Mouse (Mus musculus) neural tube, embryonic 14.5 days (tissue): ENCODE measurements around the gene Lctl. TPM values are rescaled to one million over a fixed set of nuclear protein-coding genes. Genes with fewer than 3 reads are reported as not detected.
"Not testable (repeated sequence)": the region's sequence is repeated elsewhere in the genome, so short reads cannot be mapped to it uniquely, and the experiment has no call there.

Experiments
- ATAC-seq: fragments of 200-750 bp; cut with Nextera tagmentation; 2 replicates; pipeline ENCODE4 v1.8.0; 2017; ENCODE audit warnings: low read depth, mild to moderate bottlenecking, moderate TSS enrichment, moderate library complexity
- H3K27ac ChIP-seq: fragments of 300-500 bp; sonication (generic); 2 replicates; pipeline ENCODE4 v1.5.1; 2014; ENCODE audit warnings: low read depth, mild to moderate bottlenecking, control low read depth, low read length, moderate library complexity, mixed read lengths
- H3K27me3 ChIP-seq: fragments of 300-500 bp; sonication (generic); 2 replicates; pipeline ENCODE4 v1.6.1; 2014; ENCODE audit warnings: low read length; ENCODE audit not compliant: control insufficient read depth, insufficient read depth
- H3K36me3 ChIP-seq: fragments of 300-500 bp; sonication (generic); 2 replicates; pipeline ENCODE4 v1.6.1; 2014; ENCODE audit warnings: low read length, mixed read lengths; ENCODE audit not compliant: control insufficient read depth, insufficient read depth
- H3K4me1 ChIP-seq: fragments of 300-500 bp; sonication (generic); 2 replicates; pipeline ENCODE4 v1.6.1; 2014; ENCODE audit warnings: low read length; ENCODE audit not compliant: control insufficient read depth, insufficient read depth
- H3K4me2 ChIP-seq: fragments of 300-500 bp; sonication (generic); 2 replicates; pipeline ENCODE4 v1.6.1; 2014; ENCODE audit warnings: mild to moderate bottlenecking, low read depth, low read length, control low read depth
- H3K4me3 ChIP-seq: fragments of 300-500 bp; sonication (generic); 2 replicates; pipeline ENCODE4 v1.5.1; 2014; ENCODE audit warnings: low read depth, low read length, control low read depth, mixed read lengths
- H3K9ac ChIP-seq: fragments of 300-500 bp; sonication (generic); replicated peaks from 2 replicates; pipeline ENCODE4 v1.6.1; 2014; ENCODE audit warnings: low read depth, mild to moderate bottlenecking, control low read depth, low read length, mixed read lengths
- H3K9me3 ChIP-seq: fragments of 300-500 bp; sonication (generic); 2 replicates; pipeline ENCODE4 v1.6.1; 2016; ENCODE audit warnings: low read length; ENCODE audit not compliant: control insufficient read depth
- WGBS: fragments of 180-500 bp; shearing (Covaris S2); extraction: QIAGEN DNeasy Blood & Tissue Kit; methylation state at CpG from one replicate; pipeline ENCODE4 v1.1.7; 2014; 5-methylcytosine and 5-hydroxymethylcytosine counted together
- polyA plus RNA-seq: library from polyadenylated mRNA; unstranded; fragments of >200 nt; fragmentation: Nextera tagmentation; extraction: Ambion mirVana; gene quantifications from 2 replicates; pipeline ENCODE4 v1.2.1, GENCODE M21; 2014

Gene Lctl
- polyA plus RNA-seq, 1 experiment from 2014 or later, result not detected

GRCm38 (mm10) chr9:64125307-64125706 lies 8.4 kb downstream of the Lctl start:
- H3K36me3 ChIP-seq, result no peaks in the 10 kb centered on the region
- no peaks in the 10 kb centered on the region for H3K4me1 ChIP-seq
- H3K4me3 ChIP-seq, result no peak overlapping the region
- no peak overlapping the region for H3K27ac ChIP-seq
- no peaks in the 10 kb centered on the region for H3K9me3 ChIP-seq
- WGBS, result 71% methylated on average over 3 of the region's 3 CpGs
- no peak overlapping the region for H3K4me2 ChIP-seq
- no peak overlapping the region for H3K9ac ChIP-seq
- no peaks in the 10 kb centered on the region for H3K27me3 ChIP-seq
- ATAC-seq, result no peak

DNA sequence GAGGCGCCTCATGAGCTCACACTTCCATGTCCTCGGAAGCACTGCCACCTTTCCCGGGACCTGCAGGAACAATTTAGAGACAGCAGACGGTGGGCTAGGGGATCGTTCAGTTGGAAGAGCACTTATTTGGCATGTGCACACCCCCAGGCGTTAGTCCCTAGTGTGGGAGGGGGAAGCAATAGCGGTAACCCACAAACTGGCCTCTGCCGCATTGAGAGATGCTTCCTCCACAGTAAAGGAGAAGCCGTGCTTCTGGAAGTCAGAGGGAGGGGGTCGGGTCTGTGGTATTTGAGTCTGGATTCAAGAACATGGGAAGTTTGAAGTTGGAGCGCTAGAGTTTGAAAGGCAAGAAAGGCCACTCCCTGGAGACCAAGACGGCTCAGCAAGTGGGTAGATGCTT lies 9.2 kb downstream of the Lctl start:
- no peak for ATAC-seq
- no peaks in the 10 kb centered on the region for H3K9me3 ChIP-seq
- no peaks in the 10 kb centered on the region for H3K4me1 ChIP-seq
- no peaks in the 10 kb centered on the region for H3K36me3 ChIP-seq
- no peak overlapping the region for H3K9ac ChIP-seq
- no peak overlapping the region for H3K4me2 ChIP-seq
- 68% methylated on average over 12 of the region's 12 CpGs for WGBS
- H3K27me3 ChIP-seq, result no peaks in the 10 kb centered on the region
- H3K27ac ChIP-seq, result no peak overlapping the region
- no peak overlapping the region for H3K4me3 ChIP-seq

- no peak for ATAC-seq
- no peaks in the 10 kb centered on the region for H3K4me1 ChIP-seq
- H3K4me2 ChIP-seq, result no peak overlapping the region
- H3K27ac ChIP-seq, result no peak overlapping the region
- no peak overlapping the region for H3K9ac ChIP-seq
- no peaks in the 10 kb centered on the region for H3K9me3 ChIP-seq
- H3K36me3 ChIP-seq, result no peaks in the 10 kb centered on the region
- H3K4me3 ChIP-seq, result no peak overlapping the region
- no peaks in the 10 kb centered on the region for H3K27me3 ChIP-seq
- WGBS, result 87% methylated on average over 6 of the region's 6 CpGs
These were observed 14.7 kb downstream of the Lctl start for GRCm38 (mm10) chr9:64131623-64132022.

DNA sequence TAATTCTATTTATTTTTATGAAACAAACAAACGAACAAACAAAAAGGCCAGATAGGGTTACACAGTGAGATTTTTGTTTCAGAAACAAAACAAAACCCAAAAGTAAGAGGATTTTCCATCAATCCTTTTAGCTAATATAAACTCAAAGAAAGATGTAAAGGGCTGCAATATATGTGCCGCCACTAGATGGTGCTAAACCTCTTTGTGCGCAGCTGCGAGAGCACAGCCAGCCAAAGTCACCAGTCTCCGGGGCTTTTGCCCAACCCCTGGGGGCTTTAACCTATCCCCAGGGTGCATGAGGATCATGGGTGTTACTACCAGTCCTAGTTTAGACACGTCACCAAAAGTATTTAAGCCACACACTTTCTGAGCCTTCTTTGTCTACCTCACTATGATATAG lies 21.9 kb downstream of the Lctl start:
- not testable (repeated sequence) for ATAC-seq, H3K27ac ChIP-seq, H3K27me3 ChIP-seq, H3K4me1 ChIP-seq, H3K9ac ChIP-seq, H3K36me3 ChIP-seq, H3K4me2 ChIP-seq, H3K9me3 ChIP-seq, H3K4me3 ChIP-seq
- 7% methylated on average over 6 of the region's 6 CpGs for WGBS

DNA sequence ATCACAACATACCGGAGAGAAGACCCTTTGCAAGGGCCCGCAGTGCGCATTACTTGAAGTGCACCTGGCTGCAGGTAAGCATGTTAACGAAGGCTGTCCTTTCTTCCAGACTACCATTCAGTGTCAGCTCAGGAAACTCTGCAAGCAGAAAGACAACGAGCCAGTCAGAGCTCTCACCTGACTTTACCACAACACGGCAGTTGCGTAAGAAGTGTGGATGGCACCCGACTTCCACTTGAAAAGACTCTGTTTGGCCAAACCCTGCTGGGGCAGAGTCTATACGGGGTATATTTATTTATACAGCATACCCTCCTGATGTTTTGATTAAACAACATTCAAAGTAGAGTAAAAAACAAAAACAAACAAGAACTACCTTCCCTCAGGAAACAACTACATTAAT lies 22.9 kb downstream of the Lctl start:
- Histone ChIP-seq H3K9ac (no peak overlapping the region), H3K9me3 (no peaks in the 10 kb centered on the region), H3K27ac (no peak overlapping the region), H3K4me1 (no peaks in the 10 kb centered on the region), H3K4me3 (no peak overlapping the region), H3K27me3 (no peaks in the 10 kb centered on the region), H3K4me2 (no peak overlapping the region), H3K36me3 (no peaks in the 10 kb centered on the region)
- WGBS, result 95% methylated on average over 9 of the region's 9 CpGs
- ATAC-seq, result no peak

GRCm38 (mm10) chr9:64156641-64157040 lies 39.7 kb downstream of the Lctl start:
- H3K27me3 ChIP-seq, result no peaks in the 10 kb centered on the region
- ATAC-seq, result no peak
- H3K9ac ChIP-seq, result no peak overlapping the region
- no peak overlapping the region for H3K27ac ChIP-seq
- no peak overlapping the region for H3K4me3 ChIP-seq
- H3K9me3 ChIP-seq, result no peaks in the 10 kb centered on the region
- H3K4me2 ChIP-seq, result no peak overlapping the region
- no peaks in the 10 kb centered on the region for H3K36me3 ChIP-seq
- 96% methylated on average over 1 of the region's 1 CpGs for WGBS
- no peaks in the 10 kb centered on the region for H3K4me1 ChIP-seq

- H3K36me3 ChIP-seq, result no peaks in the 10 kb centered on the region
- ATAC-seq, result no peak
- H3K27ac ChIP-seq, result no peak overlapping the region
- no peak overlapping the region for H3K4me3 ChIP-seq
- WGBS, result 96% methylated on average over 5 of the region's 5 CpGs
- H3K4me1 ChIP-seq, result no peaks in the 10 kb centered on the region
- H3K27me3 ChIP-seq, result no peaks in the 10 kb centered on the region
- no peaks in the 10 kb centered on the region for H3K9me3 ChIP-seq
- H3K4me2 ChIP-seq, result no peak overlapping the region
- no peak overlapping the region for H3K9ac ChIP-seq
These were observed 43.5 kb downstream of the Lctl start for GRCm38 (mm10) chr9:64160471-64160870.

DNA sequence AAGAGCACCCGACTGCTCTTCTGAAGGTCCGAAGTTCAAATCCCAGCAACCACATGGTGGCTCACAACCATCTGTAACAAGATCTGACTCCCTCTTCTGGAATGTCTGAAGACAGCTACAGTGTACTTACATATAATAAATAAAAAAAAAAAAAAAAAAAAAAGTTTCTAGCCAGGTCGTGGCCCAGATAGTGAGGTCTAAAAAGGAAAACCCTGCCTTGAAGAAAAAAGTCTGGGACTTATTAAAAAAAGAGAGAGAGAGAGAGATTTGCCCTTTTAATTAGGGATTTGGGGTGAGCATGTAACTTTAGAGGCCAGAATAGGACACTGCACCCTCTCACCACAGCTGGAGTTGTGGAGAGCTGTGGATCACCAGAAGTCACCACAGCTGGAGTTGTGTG lies 53.0 kb downstream of the Lctl start:
- not testable (repeated sequence) for ATAC-seq, H3K4me3 ChIP-seq, H3K27ac ChIP-seq, H3K4me2 ChIP-seq, H3K27me3 ChIP-seq, H3K9ac ChIP-seq, H3K9me3 ChIP-seq, H3K36me3 ChIP-seq
- peaks cover 14% of the 10 kb centered on the region for H3K4me1 ChIP-seq
- 98% methylated on average over 3 of the region's 3 CpGs for WGBS

DNA sequence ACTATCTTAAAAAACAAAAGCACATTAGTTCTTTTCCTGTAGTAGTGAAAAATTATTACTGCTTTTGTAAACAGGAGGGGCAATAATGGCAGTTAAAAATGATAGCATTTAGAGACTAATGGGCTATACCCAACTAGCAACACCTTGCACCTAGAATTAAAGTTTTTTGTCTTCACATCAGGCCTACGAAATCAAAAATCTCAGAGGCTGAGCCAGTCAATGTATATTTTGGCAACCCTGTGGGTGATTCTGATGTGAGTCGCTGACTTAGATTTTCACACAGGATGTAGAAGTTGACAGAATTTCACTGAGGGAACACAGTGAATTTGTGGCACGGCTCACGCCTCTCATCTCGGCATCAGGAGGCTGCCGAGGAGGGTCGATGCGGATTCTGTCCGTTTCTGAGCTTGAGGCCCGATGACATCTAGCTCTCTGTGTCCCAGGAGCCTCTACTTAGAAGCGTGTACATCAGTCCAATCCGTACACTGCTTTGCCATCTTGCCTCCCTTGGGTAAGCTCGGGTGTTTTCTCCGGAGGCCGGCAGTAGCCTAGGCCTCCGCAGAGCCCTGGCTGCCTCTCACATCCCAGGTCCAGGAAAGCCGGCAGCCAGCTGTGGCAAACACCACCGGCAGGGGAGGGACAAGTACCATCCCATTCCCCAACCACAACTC lies 55.3 kb downstream of the Lctl start:
- peak overlapping the region; percentile 59 for H3K9ac ChIP-seq
- ATAC-seq, result no peak

More for the DNA sequence above, 55.3 kb downstream of the Lctl start:
- Histone ChIP-seq H3K4me2 (peak overlapping the region; percentile 80), H3K27ac (peak overlapping the region; percentile 80; the same call in 1 of the 2 replicates), H3K4me1 (peaks cover 14% of the 10 kb centered on the region), H3K9me3 (no peaks in the 10 kb centered on the region), H3K4me3 (peak overlapping the region; percentile 73), H3K27me3 (no peaks in the 10 kb centered on the region), H3K36me3 (peaks cover 23% of the 10 kb centered on the region)
- 3% methylated on average over 18 of the region's 18 CpGs for WGBS
